In the genomic region with DNA sequence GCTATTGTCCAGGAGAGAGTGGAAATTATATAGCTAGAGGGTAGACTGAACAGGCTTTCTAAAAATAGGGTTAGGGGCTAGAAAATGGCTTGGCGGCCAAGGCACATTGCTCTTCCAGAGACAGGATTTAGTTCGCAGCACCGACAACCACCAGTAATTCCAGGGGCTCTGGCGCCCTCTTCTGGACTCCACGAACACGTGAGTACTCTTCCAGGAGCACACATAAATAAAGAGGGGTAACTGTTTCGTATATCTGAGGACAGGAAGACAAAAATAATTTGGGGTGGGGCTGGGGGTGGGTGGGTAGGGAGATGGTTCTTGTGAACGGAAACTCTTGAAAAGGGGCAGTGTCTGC, we compare ENCODE assay signal across 9 mouse cellular contexts. TPM values are rescaled to one million over a fixed set of nuclear protein-coding genes. Genes with fewer than 3 reads are reported as not detected.
DNase-seq lines count a peak whose midpoint lies in the region; ATAC-seq and TF ChIP-seq lines count a peak whose summit lies in the region.
"Had no signal": no experiment of that assay in that cellular context is flagged by ENCODE, and none has a peak within 500 bp of the region (broad histone marks: within the 10 kb centered on the region; RNA-seq: fewer than 3 reads in every experiment).

No protein-coding gene starts in this region.

- peak; percentile 30 to 69; a peak in 2 of 4 replicates for TF ChIP-seq CTCF in CH12.LX (conservative IDR thresholded peaks at IDR 0.05 in 1 of 2, IDR thresholded peaks at IDR 0.05 in 1 of 2; ENCODE audit: low read depth in 2 of 2, low read length in 2 of 2)

- no peaks in the 10 kb centered on the region for H3K9me3 ChIP-seq in CH12.LX (replicated peaks; ENCODE audit: low read length)
- no peaks in the 10 kb centered on the region for H3K9me3 ChIP-seq in heart, embryonic 14.5 days (ENCODE audit: control insufficient read depth, low read length)
- H3K9me3 ChIP-seq: megakaryocyte, embryonic 14.5 days had no signal

- H3K27me3 ChIP-seq in CH12.LX (replicated peaks): no peaks in the 10 kb centered on the region
- no peaks in the 10 kb centered on the region for H3K27me3 ChIP-seq in heart, embryonic 14.5 days (ENCODE audit: control insufficient read depth, insufficient read depth, low read length)
- H3K27me3 ChIP-seq: megakaryocyte, embryonic 14.5 days had no signal

- H3K4me1 ChIP-seq in CH12.LX (ENCODE audit: control insufficient read depth in 1 of 2, insufficient read depth in 2 of 2): peaks cover 0 to 22% of the 10 kb centered on the region in 2 experiments; a peak in 2 of 4 replicates
- H3K4me1 ChIP-seq in heart, embryonic 14.5 days (ENCODE audit: control insufficient read depth in 2 of 2, insufficient read depth in 2 of 2, low read length in 2 of 2): peaks cover 7 to 8% of the 10 kb centered on the region in 2 experiments; a peak in 3 of 4 replicates

- TF ChIP-seq EP300 in CH12.LX (IDR thresholded peaks at IDR 0.05; ENCODE audit: low read length): no peak

- TF ChIP-seq RAD21 in CH12.LX (IDR thresholded peaks at IDR 0.05; ENCODE audit: low read depth, low read length): peak; percentile 60

- TF ChIP-seq POLR2A in CH12.LX (IDR thresholded peaks at IDR 0.05; ENCODE audit: low read depth, low read length): no peak

- ATAC-seq in heart, embryonic 14.5 days (ENCODE audit: insufficient number of reproducible peaks, insufficient read depth, low FRiP score, low read depth): no peak
- no peak for ATAC-seq in frontal cortex, adult (ENCODE audit: low TSS enrichment)

- no peak overlapping the region for H3K4me2 ChIP-seq in CH12.LX (ENCODE audit: insufficient read depth, low read depth, poor library complexity, severe bottlenecking)
- no peak overlapping the region for H3K4me2 ChIP-seq in heart, embryonic 14.5 days (ENCODE audit: low read length)

- dilution Hi-C loops in CH12.LX (cut with MboI; ENCODE audit: extremely low pct_ligation_motif_present, extremely low pct_unique_long_range_greater_than_20kb, low sequenced_read_pairs): no loop called here

- H3K79me2 ChIP-seq in CH12.LX (replicated peaks; ENCODE audit: control insufficient read depth, extremely low read depth, insufficient read depth, poor library complexity, severe bottlenecking): peaks cover 8% of the 10 kb centered on the region

- no peak overlapping the region for H3K27ac ChIP-seq in CH12.LX (ENCODE audit: insufficient read depth, low read depth)
- H3K27ac ChIP-seq in heart, embryonic 14.5 days (replicated peaks in 1 of 2; ENCODE audit: control insufficient read depth in 1 of 2, insufficient read depth in 1 of 2, low read depth in 2 of 2, low read length in 2 of 2): peak overlapping the region; percentile 43 to 71

- peak; percentile 37 to 39 for DNase-seq in frontal cortex, postnatal 36 days (ENCODE audit: low spot score in 2 of 2)
- DNase-seq in frontal cortex, postnatal 14 days (ENCODE audit: low spot score in 2 of 2): no peak
- peak; percentile 54 for DNase-seq in CH12.LX (ENCODE audit: extremely low read depth)
- DNase-seq in c-Kit-positive CD71-negative TER-119-negative erythroid progenitor cells, embryonic 14.5 days (ENCODE audit: low read depth): peak; percentile 58
- peak; percentile 66 to 89 for DNase-seq in kidney, postnatal 36 days
- DNase-seq in neural tube, embryonic 10.5 days (ENCODE audit: extremely low spot score, low spot score): peak; percentile 68

- H3K36me3 ChIP-seq in CH12.LX (replicated peaks in 1 of 2; ENCODE audit: control insufficient read depth in 1 of 2, insufficient read depth in 1 of 2, low read length in 1 of 2): peaks cover 67 to 94% of the 10 kb centered on the region in 2 experiments
- peaks cover 58% of the 10 kb centered on the region for H3K36me3 ChIP-seq in heart, embryonic 14.5 days (ENCODE audit: control insufficient read depth, insufficient read depth, low read length)

- in situ Hi-C loops in CH12.LX (cut with MboI; ENCODE audit: low pct_ligation_motif_present, low pct_unique_long_range_greater_than_20kb, low sequenced_read_pairs): no loop called here

- no peak overlapping the region for H3K4me3 ChIP-seq in CH12.LX (replicated peaks in 1 of 3; ENCODE audit: low read depth in 2 of 3, low read length in 2 of 3, poor library complexity in 1 of 3)
- no peak overlapping the region for H3K4me3 ChIP-seq in heart, embryonic 14.5 days (ENCODE audit: control insufficient read depth in 1 of 2, insufficient read depth in 1 of 2, low read depth in 1 of 2, low read length in 2 of 2)
- H3K4me3 ChIP-seq: megakaryocyte, embryonic 14.5 days had no signal

- no peak overlapping the region for H3K9ac ChIP-seq in CH12.LX (ENCODE audit: insufficient read depth, low read depth)
- no peak overlapping the region for H3K9ac ChIP-seq in heart, embryonic 14.5 days (ENCODE audit: low read length)

- 39% methylated on average over 8 of the region's 8 CpGs for WGBS in heart, embryonic 14.5 days

TF ChIP-seq in CH12.LX, 34 proteins besides CTCF, POLR2A, EP300 and RAD21:
- TF ChIP-seq SIN3A (IDR thresholded peaks at IDR 0.05; ENCODE audit: low read length) (no peak), BHLHE40 (IDR thresholded peaks at IDR 0.05; ENCODE audit: low read depth, low read length) (0 out of 2 replicates have a peak, but pooled peaks have one; percentile 25), SMC3 (IDR thresholded peaks at IDR 0.05; ENCODE audit: low read depth, low read length) (peak; percentile 60)
TF ChIP-seq in CH12.LX: peak in this region for 2.

RNA-seq across cellular contexts. Expression of a gene that starts 8.6 kb away (rescaled TPM):
- total RNA-seq in CH12.LX (2012; rRNA removed) (5,063 and 5,120 TPM in 2 replicates), CH12.LX (2014; rRNA removed) (4,582 and 5,238 TPM in 2 replicates)
- polyA plus RNA-seq in CH12.LX (2012; ENCODE audit: insufficient read length, low read depth): 2,159 and 2,532 TPM in 2 replicates
- polyA plus RNA-seq in heart, embryonic 14.5 days (2014; fragmentation: Nextera tagmentation; extraction: Ambion mirVana): 964 and 1,032 TPM in 2 replicates

Comparison
In these comparisons a context has a peak if more than half of its experiments do, and no peak if none do; other contexts are left out.
1. DNase-seq: peak in frontal cortex, postnatal 36 days (2 of 2), CH12.LX (single experiment), c-Kit-positive CD71-negative TER-119-negative erythroid progenitor cells, embryonic 14.5 days (single experiment), kidney, postnatal 36 days (2 of 2) and neural tube, embryonic 10.5 days (single experiment); none in frontal cortex, postnatal 14 days (0 of 2).